Mouse (Mus musculus) embryonic fibroblast, embryonic 13.5 days (primary cell): ENCODE results near the gene Dcun1d4. TPM values are rescaled to one million over a fixed set of nuclear protein-coding genes. Genes with fewer than 3 reads are reported as not detected.
A peak's percentile ranks its signal among the peaks of the same experiment; 100 is the strongest.

ENCODE experiments used
- H3K27ac ChIP-seq: 2 replicates; pipeline ENCODE4 v1.5.1; 2012; ENCODE audit warnings: low read length, control low read depth, inconsistent platforms; ENCODE audit not compliant: insufficient read depth
- H3K4me1 ChIP-seq: 2 replicates; pipeline ENCODE4 v1.6.1; 2011; ENCODE audit warnings: low read length; ENCODE audit not compliant: control insufficient read depth, insufficient read depth
- H3K4me3 ChIP-seq: 2 replicates; pipeline ENCODE4 v1.5.1; 2011; ENCODE audit warnings: mild to moderate bottlenecking, control low read depth, low read length; ENCODE audit not compliant: insufficient read depth
- CTCF ChIP-seq: IDR thresholded peaks from 2 replicates; pipeline ENCODE4 v1.5.1; 2011; ENCODE audit warnings: mild to moderate bottlenecking, control low read depth, low read length, moderate library complexity, borderline replicate concordance; ENCODE audit not compliant: insufficient read depth
- POLR2A ChIP-seq: IDR thresholded peaks from 2 replicates; pipeline ENCODE4 v1.6.1; 2011; ENCODE audit warnings: low read depth, mild to moderate bottlenecking, control low read depth, low read length, moderate library complexity
- polyA plus RNA-seq: library from polyadenylated mRNA; stranded (reverse); fragments of >200 nt; gene quantifications from 2 replicates; pipeline ENCODE4 v1.2.4, GENCODE M21; 2011; ENCODE audit warnings: low read depth; ENCODE audit not compliant: missing spikeins, insufficient read length

Dcun1d4 gene
- polyA plus RNA-seq, 1 experiment: 36.4 TPM

GRCm38 (mm10) chr5:73518424-73519211 lies 37.8 kb downstream of the Dcun1d4 start:
- H3K4me1 ChIP-seq: no peaks in the 10 kb centered on the region
- no peak for TF ChIP-seq CTCF
- no peak for TF ChIP-seq POLR2A
- H3K4me3 ChIP-seq: no peak overlapping the region
- no peak overlapping the region for H3K27ac ChIP-seq

- Histone ChIP-seq H3K4me1 (no peaks in the 10 kb centered on the region), H3K4me3 (no peak overlapping the region), H3K27ac (no peak overlapping the region)
- TF ChIP-seq POLR2A: no peak
- TF ChIP-seq CTCF: no peak
Observed at GRCm38 (mm10) chr5:73520787-73521186, 40.0 kb downstream of the Dcun1d4 start.

- H3K4me3 ChIP-seq: no peak overlapping the region
- H3K27ac ChIP-seq: no peak overlapping the region
- TF ChIP-seq CTCF (no peak), POLR2A (no peak)
- no peaks in the 10 kb centered on the region for H3K4me1 ChIP-seq
Observed at GRCm38 (mm10) chr5:73523227-73523626, 42.4 kb downstream of the Dcun1d4 start.

- Histone ChIP-seq H3K27ac (no peak overlapping the region), H3K4me1 (no peaks in the 10 kb centered on the region), H3K4me3 (no peak overlapping the region)
- TF ChIP-seq CTCF: no peak
- no peak for TF ChIP-seq POLR2A
Observed at GRCm38 (mm10) chr5:73524300-73525000, 43.6 kb downstream of the Dcun1d4 start.

GRCm38 (mm10) chr5:73532222-73532621 lies 51.4 kb downstream of the Dcun1d4 start:
- H3K27ac ChIP-seq: no peak overlapping the region
- no peak overlapping the region for H3K4me3 ChIP-seq
- no peak for TF ChIP-seq CTCF
- TF ChIP-seq POLR2A: no peak
- no peaks in the 10 kb centered on the region for H3K4me1 ChIP-seq

- H3K4me3 ChIP-seq: no peak overlapping the region
- no peaks in the 10 kb centered on the region for H3K4me1 ChIP-seq
- TF ChIP-seq POLR2A (no peak), CTCF (no peak)
- no peak overlapping the region for H3K27ac ChIP-seq
Observed at GRCm38 (mm10) chr5:73532879-73533278, 52.1 kb downstream of the Dcun1d4 start.

GRCm38 (mm10) chr5:73537669-73538068 lies 56.9 kb downstream of the Dcun1d4 start:
- Histone ChIP-seq H3K4me3 (no peak overlapping the region), H3K27ac (no peak overlapping the region), H3K4me1 (peaks cover 2% of the 10 kb centered on the region; the same call in 1 of the 2 replicates)
- TF ChIP-seq POLR2A: no peak
- no peak for TF ChIP-seq CTCF

- no peak overlapping the region for H3K4me3 ChIP-seq
- H3K27ac ChIP-seq: no peak overlapping the region
- no peak for TF ChIP-seq POLR2A
- H3K4me1 ChIP-seq: peaks cover 2% of the 10 kb centered on the region; the same call in 1 of the 2 replicates
Observed at GRCm38 (mm10) chr5:73538586-73539298, 57.9 kb downstream of the Dcun1d4 start.

GRCm38 (mm10) chr5:73539848-73540510 lies 59.2 kb downstream of the Dcun1d4 start:
- no peak overlapping the region for H3K27ac ChIP-seq
- H3K4me1 ChIP-seq: peaks cover 2% of the 10 kb centered on the region; the same call in 1 of the 2 replicates
- TF ChIP-seq CTCF: peak; percentile 68; the same call in 1 of the 2 replicates
- no peak for TF ChIP-seq POLR2A
- no peak overlapping the region for H3K4me3 ChIP-seq
